Mouse (Mus musculus) embryo, embryonic 11 days (tissue): ENCODE results near the gene Cdh22.
A peak's percentile ranks its signal among the peaks of the same experiment; 100 is the strongest.

Experiments used
- DNase-seq: peaks from one replicate; pipeline ENCODE4 v3.0.0-alpha.2; 2015

Cdh22 gene

DNA sequence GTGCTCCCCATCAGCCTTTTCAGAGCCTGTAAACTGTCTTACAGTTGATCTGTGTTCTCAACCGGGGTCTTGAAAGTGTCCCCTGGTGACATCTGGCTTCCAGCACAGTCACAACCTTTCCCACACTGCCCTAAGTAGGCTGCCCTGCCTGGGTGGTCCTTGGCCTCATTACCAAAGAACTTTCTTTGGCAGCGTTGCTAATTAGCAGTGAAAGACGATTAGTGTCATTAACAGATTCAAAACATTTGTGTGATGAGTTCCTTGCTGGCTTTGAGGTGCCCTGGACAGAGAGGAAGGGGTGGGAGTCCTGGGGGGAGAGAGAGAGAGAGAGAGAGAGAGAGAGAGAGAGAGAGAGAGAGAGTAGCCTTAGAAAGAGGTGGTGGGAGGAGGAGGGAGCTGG lies 14.3 kb upstream of the Cdh22 start:
- DNase-seq, result peak; percentile 35

DNA sequence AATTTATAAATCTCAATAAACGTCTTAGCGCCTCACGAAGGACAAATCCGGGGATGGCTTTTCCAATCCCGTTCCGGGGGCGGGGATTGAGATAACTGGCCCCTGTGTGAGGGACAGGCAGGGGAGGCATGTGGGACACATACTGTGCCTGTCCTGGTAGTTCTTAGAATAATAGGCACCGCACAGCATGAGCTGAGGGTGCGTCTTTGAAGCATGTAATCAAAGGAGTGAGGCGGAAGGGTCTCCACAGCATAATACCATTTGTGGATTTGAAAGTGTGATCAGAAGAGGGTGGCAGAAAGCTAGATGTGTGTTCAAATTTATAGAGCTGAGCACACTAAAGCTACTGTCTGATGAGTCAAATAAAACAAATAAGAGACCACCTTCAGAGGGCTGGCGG lies 11.7 kb upstream of the Cdh22 start:
- DNase-seq, result no peak

DNA sequence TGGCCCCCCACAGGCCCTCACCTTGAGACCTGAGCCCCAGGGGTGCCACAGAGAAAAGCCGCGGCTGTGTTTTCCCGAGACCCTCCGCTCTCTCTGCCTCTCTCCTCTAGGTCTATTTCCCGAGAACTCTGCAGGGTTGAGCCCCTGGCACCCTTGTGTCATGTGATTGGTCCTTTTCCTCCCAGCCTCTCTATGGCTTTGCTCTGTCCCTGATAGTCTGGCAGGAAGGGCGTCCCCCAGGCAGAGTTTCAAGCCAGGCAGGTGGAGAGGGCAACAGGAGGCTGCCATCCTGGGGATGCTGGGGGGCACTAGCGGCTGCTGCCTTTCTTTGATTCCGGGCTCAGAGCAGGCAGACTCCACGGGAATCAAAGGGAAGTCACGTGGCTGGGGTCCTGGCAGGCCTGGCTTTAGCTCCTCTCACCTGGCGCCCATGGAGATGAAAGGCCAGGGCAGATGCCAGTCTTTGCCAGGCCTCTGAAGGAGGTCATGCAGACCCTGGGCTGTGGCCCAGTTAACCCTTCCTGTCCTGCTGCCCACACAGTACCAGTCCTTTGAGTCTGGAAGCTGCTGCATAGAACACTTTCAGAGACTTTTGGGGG lies 8.6 kb upstream of the Cdh22 start:
- DNase-seq, result no peak

DNA sequence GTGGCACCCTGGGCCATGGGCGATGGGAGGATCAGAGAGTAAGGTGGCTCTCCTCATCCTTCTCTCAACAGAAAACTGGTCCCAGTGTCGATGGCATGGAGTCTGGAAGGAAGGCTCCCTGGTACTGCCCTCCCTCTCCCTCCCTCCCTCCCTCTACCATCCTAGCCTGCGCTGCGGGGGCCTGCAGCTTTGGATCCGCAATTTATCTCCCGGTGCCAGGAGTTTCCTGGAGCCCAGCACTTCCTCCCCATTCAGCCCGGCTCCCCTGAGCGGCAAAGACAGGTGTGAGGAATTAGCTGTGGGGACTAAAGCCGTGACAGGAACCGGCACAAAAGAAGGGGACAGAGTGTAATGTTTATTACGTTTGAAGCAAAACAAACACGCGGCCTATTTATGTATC lies 7.9 kb upstream of the Cdh22 start:
- DNase-seq, result no peak

DNA sequence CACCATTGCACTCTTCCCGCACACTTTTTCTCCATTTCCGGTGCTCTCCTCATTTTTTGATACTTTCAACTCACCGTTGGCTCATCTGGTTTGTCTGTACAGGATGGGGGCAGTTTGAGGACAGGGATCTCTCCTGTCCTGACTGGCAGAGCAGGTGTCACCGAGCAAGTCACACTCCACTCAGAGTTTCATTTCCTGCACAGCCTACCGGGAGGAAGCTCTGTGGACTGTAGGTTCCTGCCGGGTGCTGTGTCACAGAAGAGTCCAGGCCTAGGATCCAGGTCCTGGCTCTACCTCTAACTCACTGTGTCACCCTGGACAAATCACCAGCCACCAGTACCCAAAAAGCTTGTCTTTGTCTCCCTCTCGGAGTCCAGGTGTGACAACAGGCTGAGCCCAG lies 7.1 kb upstream of the Cdh22 start:
- DNase-seq, result no peak

DNA sequence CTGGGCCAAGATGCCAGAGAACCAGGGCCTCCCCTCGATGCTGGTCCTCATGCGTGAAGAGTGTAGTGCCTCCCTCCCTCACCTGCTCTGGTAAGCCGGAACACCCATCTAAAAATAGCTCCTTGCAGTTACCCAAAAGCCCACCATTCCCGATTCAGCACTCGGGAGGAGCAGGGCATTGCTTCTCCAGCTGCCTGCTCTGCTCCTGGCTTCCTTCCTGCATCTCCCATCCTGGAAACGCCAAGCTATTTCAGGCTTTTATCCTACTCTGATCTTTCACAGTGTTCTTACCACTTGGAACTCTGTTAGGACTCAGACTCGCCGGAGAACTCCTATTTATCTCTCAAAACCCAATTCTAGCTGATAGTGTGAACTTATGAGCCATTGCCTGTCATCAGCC lies 5.7 kb upstream of the Cdh22 start:
- no peak for DNase-seq

DNA sequence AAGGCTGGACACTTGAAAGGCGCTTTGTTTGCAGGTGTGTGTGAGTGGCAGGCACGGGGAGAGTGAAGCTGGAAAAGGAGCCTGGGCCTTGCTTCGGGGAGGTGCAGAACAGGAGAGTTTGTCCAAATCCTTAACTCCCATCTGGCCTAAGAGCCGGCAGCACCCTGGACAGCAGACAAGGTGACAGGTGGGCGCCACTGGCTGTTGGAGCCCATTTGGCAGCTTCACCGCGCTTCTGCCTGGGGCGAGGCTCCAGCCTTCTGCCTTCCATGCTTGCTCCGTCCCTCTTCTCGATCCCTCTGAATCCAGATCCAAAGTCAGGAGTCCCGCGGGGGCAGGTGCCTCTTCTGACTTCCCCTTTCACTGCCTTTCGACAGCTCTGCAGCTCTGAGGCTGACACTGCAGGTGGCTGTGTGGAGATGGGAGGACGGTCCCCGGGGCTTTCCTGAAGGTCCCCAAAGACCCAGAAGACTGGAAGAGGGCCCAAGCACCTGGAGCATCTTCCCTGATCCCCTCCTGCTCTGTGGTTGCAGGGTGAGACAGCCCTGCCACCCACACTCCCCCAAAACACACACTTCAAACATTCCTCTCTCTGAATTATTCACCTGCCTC lies 5.0 kb upstream of the Cdh22 start:
- peak; percentile 42 for DNase-seq

DNA sequence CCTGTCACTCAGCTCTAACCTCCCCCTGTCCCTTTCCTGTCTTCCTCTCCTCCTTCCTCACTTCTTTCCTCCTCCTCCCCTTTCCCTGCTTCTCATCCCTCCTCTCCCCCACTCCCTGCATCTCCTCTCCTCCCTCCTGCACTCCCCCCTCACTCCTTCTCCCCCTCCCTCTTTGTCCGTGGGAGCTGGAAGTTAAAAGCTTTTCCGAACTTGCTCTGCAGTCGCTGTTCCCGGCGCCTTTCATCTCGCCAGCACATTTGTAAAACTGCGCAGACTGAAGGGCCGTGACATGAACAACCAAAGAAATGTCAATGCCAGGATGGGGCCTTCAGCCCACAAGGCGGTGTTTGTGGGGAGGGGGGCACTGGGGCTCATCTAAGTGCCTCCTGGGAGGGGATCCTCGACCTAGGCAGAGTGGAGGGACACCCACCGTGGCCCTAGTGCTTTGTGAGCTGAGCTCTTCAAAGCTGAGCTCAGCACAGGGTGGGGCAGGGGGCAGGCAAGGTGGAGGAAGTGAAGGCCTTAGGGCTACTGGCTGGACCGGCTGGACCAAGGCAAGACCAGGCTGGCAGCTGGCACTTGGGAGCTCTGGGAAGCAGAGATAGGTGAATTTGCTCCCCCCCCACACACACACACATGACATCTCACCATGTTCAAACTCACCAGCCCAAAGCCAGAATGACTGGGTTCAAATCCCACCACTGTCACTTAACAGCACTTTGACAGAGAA lies 3.9 kb upstream of the Cdh22 start:
- peak; percentile 31 for DNase-seq

DNA sequence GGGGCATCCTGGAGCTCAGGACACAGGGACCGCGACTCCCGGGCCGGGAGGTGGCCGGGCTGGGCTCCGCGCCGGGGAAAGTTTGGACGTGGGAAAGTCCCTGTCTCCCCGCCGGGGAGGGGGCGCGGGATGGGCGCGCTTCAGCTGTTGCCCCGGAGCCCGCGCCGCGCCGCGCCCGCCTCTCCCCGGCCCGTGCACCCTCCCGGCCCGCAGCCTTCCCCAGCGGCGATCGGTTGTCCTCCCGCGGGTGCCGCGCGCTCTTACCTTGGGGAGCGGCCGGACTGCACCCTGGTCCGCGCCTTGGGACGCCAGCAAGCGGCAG lies 401 bp downstream of the Cdh22 start:
- no peak for DNase-seq

DNA sequence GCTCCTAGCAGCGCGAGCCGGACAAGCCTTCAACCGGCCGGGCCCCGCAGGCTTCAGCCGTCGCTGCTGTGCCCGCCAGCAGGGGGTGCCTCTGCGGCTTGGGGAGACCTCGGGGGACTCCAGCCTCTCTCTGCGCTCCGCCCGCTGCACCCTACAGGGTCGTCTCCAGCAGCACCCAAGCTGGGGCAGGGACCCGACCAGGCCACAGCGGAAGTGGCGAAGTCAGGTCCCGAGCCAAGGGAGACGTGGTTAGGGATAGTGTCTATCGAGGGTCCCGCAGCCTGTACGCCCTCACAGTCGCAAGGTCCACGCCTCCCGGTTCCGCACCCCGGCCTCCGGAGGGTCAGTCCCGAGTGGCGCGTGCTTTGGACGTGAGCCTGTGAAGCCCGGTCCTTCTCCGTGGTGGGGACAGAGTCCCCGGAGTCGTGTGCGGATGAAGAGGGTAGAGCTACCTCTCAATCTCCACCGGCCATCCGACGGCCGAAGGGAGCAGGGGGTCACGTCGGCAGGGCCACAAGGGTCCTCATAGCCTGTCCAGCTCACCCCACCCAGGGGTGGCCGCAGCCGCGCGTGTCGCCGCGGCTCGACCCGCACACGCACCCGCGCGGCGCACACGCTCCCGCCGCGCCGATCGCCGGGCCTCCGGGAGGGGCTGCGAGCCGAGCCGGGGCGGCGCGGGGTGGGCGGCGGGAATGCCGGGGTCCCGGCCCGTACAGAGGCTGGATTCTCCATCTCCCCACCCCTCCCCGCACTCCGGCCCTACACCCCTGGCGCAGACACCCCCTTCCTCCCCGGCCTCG lies 962 bp downstream of the Cdh22 start:
- peak; percentile 76 for DNase-seq

DNA sequence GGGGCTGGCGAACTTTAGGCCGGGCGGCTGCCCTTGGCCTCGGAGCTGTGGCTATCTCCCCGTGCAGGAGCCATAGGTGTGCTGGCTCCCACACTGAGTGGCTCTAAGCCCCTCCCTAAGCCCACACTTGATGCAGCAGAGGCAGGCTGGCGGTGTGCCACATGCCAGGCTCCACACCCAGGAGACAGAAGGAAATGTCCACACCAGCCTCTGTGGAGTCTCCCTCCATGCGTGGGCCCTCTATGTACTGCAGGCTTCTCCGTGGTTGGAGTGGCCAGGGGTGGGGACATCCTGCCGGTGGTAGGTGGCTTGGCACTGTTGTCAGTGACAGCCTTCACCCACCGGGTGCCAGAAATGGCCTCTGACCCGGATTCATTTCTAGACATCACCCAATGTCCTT lies 5.6 kb downstream of the Cdh22 start:
- no peak for DNase-seq

DNA sequence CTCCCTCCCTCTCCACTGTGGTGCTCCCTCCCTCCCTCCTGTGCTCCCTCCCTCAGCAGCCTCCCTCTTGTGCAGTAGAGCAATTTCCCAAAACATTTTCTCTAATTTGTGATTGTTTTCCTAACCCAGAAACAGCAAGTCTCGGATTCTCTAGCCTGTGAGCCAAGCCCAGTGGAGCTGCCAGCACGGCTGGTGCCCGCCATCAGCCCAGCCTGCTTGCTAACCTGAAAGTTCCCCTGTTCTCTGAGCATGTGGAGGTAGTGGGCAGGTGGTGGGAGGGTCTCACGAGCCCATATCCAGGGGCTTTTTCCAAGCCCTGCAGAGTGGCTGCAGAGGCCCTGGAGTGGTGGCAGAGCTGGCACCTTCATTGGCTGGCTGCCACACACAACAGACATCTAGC lies 10.8 kb downstream of the Cdh22 start:
- DNase-seq, result no peak

DNA sequence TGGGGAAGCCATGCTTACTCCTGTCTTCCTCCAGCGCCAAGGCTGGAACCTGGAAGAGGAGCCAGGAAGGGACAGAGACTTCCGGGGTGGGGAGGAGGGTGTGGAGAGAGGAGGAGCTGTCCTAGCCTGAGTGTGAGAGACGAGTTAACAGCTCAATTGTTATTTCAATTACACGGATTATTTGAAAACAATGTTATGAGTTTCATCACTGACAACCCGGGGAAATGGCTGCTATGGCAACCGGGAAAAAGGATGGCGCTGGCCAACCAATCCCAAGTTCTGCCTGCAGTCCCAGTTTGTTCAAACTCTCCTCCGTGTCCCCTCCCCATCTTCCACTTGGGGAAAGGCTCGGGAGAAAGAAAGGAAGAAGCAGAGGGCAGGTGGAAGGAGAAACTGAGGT lies 12.7 kb downstream of the Cdh22 start:
- DNase-seq, result peak; percentile 54

DNA sequence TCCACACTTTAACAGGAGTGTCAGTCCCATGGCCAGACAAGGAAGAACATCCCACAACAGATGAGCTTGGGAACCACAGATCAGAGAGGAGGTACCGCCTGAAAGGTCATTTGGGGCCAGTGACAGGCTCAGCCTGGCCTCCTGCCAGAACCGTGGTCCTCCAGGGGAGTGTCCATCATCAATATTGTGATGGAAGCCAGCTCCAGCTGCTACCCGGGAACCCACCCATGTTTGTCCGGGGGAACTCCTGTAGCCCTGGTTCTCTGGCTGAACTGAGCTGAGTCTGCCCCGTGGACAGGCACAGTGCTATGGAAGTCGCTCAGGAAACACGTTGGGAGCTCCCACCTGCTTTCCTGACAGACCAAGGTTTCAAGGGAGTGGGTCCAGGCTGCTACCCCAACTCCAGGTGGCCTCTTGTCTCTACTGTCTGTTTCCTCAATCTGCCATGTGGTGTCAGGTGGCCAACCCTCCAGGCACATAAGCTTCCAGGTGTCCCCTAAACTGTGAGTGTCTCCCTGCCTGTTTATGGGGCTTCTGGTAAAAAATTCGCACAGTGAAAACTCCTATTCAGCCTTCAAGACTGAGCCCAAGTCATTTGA lies 14.2 kb downstream of the Cdh22 start:
- no peak for DNase-seq

DNA sequence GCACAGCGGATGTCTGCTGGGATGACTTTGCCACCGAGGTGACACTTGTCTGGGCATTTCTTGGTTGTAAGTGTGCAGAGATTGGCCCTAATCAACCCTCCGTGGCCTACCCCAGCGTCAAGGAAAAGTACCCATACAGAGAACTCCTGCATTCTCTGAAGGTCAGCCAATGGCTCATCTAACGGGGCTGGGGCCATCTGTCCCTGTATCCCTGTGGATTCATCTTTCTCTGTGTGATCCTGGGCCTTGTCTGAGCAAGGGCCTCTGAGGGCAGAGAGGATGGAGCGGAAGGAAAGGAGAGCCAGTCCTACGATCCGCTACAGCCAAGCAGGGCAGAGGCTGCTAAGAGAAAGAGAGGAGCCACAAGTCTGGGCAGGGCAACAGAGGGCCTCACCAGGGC lies 15.7 kb downstream of the Cdh22 start:
- DNase-seq, result no peak

DNA sequence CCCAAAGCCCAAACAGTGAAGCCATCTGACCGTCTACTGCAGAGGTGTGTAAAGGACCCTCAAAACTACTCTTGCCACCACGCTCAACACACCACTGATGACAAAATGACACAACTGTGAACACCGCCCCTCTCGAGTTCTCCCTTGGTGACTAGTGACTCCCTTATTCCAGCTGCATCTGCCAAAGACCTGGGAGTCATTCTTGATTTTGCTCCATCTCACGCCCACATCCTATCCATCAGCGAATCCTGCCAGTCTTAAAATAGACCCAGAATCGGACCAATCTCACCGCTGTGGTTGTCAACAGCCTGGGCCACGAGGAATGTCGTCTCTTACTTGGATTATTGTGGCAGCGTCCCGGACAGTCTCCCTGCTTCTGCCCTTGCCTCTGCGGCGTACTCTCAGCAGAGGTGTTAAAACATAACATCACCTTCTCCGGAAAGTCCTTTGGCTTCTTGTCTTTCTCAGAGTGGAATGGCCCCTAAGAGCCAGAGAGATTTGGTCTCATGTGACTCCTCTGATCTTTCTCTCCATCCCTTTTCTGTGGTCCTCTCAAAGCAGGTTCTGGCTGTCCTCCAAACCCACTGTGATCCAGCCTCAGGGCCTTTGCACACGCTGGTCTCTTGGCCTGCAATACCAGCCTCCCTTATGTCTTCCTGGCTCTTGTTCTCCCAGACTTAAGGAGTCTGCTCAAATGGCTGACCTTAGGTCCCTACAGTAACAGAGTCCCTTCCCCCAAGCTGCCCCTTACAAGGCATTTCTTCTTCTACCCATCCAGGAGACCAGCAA lies 17.1 kb downstream of the Cdh22 start:
- no peak for DNase-seq

DNA sequence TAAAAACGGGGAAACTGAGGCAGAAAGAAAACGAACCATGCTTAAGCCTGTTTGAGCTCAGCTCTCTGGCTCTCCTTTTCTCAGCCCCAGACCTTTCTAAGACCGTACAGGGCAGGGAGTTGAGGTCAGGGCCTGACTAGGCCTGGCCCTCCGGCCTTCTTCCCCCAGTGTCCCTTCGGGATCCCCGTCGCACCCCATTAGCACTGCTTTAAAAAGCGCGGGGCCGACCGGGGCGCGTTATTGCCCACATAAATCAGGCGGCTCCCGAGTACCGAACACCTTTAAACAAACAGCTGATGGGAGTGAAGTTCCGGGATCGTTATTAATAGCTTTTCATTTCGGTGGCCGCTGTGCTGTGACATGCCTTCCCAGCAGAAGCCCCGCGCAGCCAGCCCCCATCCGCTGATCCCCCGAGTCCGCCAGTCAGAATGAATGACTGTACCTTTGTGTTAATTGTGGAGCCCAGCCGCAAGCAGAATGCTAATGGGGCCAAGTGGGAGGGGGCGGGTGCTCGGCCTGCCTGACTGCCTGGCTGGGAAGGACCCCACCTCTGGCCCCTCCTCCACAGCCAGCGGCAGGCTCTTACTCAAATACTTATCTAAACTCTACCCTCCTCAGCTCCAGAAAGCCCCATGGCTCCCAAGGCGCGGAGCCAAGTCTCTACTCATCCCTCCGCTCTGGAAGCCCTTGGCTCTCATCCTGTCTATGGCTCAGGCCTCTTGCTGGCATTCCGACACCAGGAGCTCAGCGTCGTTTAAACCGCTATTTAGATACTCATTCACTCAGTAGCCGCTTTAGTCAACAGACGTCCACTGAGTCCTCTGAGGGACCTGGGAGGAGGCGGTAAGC lies 19.3 kb downstream of the Cdh22 start:
- peak; percentile 83 for DNase-seq

DNA sequence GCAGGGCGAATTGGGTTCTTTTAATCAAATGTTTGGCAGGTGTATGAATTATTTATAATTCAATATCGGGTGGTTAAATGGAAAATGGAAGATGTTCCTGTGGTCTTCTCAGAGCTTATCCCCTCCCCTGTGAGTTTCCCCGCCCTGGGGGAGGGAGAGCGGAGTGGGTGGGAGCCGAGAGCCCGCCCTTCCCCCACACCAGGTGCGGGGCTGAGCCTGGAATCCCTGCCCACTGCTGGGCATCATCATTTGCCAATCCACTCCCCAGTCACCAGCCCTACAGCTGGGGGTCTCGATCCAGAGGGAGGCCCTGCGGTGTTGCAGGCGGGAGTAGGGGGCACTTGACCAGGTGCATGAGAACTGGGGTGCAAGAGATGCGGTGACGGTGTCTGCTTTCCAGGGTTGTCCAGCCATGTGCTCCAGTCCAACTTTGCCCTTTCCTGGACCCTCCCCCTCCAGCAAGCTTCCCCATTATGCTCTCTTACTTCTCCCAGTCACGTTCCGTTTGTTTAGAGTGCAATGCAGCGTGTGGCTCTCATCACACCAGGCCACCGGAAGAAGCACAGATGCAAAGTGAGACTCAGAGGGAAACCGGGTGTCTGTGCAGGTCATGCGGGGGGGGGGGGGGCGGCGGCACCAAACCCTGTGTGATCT lies 23.1 kb downstream of the Cdh22 start:
- peak; percentile 62 for DNase-seq

DNA sequence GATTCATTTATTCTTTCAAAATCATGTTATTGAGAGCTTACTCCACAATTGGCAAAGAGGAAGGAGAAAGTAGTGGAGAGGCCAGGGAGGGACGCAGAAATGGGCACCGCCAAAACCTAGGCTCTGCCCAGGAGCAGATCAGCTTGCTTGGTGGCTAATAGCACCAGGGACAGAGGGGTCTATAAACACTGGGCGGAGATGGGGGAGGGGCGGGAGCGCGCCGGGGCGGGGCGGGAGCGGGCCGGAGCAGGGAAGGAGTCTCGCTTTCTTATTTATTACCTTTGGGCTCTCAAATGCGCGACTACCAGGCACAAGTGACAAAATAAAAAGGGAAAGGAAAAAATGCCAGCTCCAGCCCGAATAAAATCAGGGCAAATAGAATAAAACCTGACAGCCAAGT lies 23.7 kb downstream of the Cdh22 start:
- DNase-seq, result peak; percentile 62

DNA sequence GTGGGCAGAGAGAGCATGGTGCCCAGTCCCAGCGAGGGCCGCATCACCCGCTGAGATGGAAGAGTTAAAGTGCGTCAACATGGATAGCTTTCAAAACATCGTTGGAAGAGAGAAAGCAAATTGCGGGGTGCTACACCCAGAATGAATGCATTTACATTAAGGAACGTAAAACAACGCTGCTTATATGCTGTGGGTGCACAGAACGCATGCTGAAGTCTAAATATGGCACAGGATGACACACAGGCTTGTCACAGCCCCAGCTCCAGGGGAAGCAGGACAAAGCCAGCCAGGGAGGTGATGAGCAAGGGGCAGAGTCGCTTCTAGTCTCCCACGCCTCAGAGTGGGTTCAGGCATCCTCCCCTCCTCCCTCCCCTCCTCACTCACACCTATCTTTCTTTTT lies 27.0 kb downstream of the Cdh22 start:
- no peak for DNase-seq

DNA sequence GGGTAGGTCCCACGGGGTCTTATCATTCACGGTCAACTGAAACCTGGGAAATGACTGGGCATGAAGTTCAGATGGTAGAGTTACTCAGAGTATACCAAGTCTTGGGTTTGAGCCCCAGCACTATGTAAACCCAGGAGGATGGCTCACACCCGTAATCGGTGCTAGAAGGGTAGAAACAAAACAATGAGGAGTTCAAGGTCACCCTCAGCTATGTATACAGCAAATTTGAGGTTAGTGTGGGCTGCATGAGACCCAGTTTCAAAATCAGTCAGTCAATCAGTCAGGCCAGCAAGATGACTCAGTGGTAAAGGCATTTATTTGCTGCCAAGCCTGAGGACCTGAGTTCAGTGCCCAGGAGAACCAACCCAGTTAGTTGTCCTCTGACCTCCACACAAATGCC lies 27.6 kb downstream of the Cdh22 start:
- no peak for DNase-seq
